Mouse (Mus musculus): ENCODE results near the gene Set.
A peak's percentile ranks its signal among the peaks of the same experiment; 100 is the strongest.
"Not testable (repeated sequence)": the region's sequence is repeated elsewhere in the genome, so short reads cannot be mapped to it uniquely, and the experiment has no call there.

The Set gene

GRCm38 (mm10) chr2:30057223-30057904, at the start of gene Set:
Gene Set (plus strand): TSS chr2:30057378.
- peak in 1 of 2 experiments; percentile 41 for DNase-seq

- DNase-seq, result peak; percentile 36 to 49
Observed at GRCm38 (mm10) chr2:30009101-30009500, 48.1 kb upstream of the Set start.

- DNase-seq, result peak in 1 of 2 experiments; percentile 19
Observed at GRCm38 (mm10) chr2:30010840-30011281, 46.3 kb upstream of the Set start.

- DNase-seq, result peak in 1 of 2 experiments; percentile 29
Observed at GRCm38 (mm10) chr2:30014326-30014966, 42.7 kb upstream of the Set start.

- no peak for DNase-seq
Observed at GRCm38 (mm10) chr2:30025454-30025853, 31.7 kb upstream of the Set start.

- DNase-seq, result no peak
Observed at GRCm38 (mm10) chr2:30026997-30027396, 30.2 kb upstream of the Set start.

GRCm38 (mm10) chr2:30032244-30032846, 24.8 kb upstream of the Set start:
- peak in 1 of 2 experiments; percentile 54 for DNase-seq

GRCm38 (mm10) chr2:30032957-30033356, 24.2 kb upstream of the Set start:
- peak in 1 of 2 experiments; percentile 25 for DNase-seq

GRCm38 (mm10) chr2:30037762-30038161, 19.4 kb upstream of the Set start:
- no peak for DNase-seq

GRCm38 (mm10) chr2:30038370-30038769, 18.8 kb upstream of the Set start:
- no peak for DNase-seq

GRCm38 (mm10) chr2:30039687-30040086, 17.5 kb upstream of the Set start:
- DNase-seq, result no peak

- DNase-seq, result peak; percentile 85 to 96
Observed at GRCm38 (mm10) chr2:30042445-30042844, 14.7 kb upstream of the Set start.

- DNase-seq, result no peak
Observed at GRCm38 (mm10) chr2:30044550-30044949, 12.6 kb upstream of the Set start.

GRCm38 (mm10) chr2:30047127-30047526, 10.1 kb upstream of the Set start:
- DNase-seq, result no peak

- DNase-seq, result no peak
Observed at GRCm38 (mm10) chr2:30048101-30048501, 9.1 kb upstream of the Set start.

- peak; percentile 98 to 99 for DNase-seq
Observed at GRCm38 (mm10) chr2:30048699-30049388, 8.3 kb upstream of the Set start, which contains the start of gene Wdr34. Gene Wdr34 (minus strand): TSS chr2:30048881.

- DNase-seq, result no peak
Observed at GRCm38 (mm10) chr2:30049831-30050230, 7.3 kb upstream of the Set start.

- DNase-seq, result no peak
Observed at GRCm38 (mm10) chr2:30051992-30052761, 5.0 kb upstream of the Set start.

GRCm38 (mm10) chr2:30055310-30055709, 1.9 kb upstream of the Set start:
- DNase-seq, result not testable (repeated sequence)

GRCm38 (mm10) chr2:30056736-30057135, 442 bp upstream of the Set start:
- no peak for DNase-seq

GRCm38 (mm10) chr2:30058418-30058817, 1.2 kb downstream of the Set start:
- DNase-seq, result no peak

All from kidney, postnatal 36 days (tissue).